Mouse (Mus musculus): ENCODE measurements around the gene Mthfd2l.

Gene Mthfd2l

DNA sequence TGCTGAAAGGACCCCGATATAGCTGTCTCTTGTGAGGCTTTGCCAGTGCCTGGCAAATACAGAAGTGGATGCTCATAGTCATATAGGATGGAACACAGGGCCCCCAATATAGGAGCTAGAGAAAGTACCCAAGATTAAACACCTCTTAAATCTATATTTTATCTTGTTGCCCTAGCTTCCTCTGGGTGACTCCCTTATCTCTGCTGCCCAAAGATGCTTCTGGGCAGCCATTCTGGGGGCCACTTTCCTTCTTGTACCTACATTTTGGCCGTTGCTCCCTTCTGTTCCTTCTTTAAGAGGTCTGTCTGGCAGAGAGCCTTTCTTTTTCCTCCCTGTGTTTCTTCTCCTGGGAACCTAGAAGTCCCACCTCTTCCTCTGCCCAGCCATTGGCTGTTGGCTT is 14.5 kb downstream of the Mthfd2l start:
- DNase-seq (ENCODE audit: low read depth, low spot score): no peak

GRCm38 (mm10) chr5:90949499-90949898 is 18.6 kb downstream of the Mthfd2l start:
- DNase-seq (ENCODE audit: low read depth, low spot score): no peak

DNA sequence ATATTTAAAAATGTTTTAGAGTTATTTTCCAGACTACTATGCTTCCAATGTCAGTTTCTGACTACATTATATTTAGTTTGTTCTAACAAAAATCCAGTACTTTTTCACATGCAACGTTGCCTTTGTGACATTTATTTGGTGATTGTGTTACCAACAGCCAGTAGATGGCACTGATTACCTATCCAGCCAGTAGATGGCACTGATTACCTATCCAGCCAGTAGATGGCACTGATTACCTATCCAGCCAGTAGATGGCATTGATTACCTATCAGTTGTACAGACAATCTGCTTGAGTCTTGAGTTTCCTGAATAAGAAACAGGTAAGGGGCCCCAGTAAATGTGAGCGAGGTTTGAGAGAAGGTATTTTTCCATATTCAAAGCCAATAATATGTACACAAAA is 20.6 kb downstream of the Mthfd2l start:
- DNase-seq (ENCODE audit: low read depth, low spot score): no peak

DNA sequence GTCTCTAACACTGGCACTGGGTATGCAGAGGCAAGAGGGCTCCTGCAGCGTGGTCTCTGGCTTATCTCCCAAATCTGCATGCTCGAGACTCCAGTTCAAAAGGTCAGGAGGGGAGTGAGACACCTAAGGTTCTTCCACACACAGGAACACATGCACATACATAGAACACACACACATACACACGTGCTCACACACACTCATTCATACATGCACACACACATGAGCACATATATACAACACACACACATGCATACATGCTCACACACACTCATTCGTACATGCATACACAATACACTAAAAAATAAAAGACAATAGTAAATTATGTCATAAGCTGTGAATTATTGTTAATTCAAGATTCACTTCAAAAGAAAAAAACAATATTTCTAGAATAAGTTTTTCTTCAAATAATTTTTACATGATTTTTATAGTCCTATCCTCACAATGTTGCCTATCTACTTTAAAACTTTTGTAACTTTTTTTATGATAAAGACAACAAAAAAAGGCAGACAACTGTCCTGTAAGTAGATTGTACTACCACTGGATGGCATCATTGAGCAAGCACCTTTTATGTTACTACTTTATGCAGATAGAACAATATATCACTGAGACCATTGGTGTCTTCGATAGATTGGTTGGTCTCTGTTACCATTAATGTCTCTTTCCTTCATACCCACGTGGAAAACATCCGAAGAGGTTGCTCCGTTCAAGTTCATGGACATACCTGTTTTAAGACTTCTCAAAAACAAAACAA is 22.0 kb downstream of the Mthfd2l start:
- DNase-seq (ENCODE audit: low read depth, low spot score): no peak

DNA sequence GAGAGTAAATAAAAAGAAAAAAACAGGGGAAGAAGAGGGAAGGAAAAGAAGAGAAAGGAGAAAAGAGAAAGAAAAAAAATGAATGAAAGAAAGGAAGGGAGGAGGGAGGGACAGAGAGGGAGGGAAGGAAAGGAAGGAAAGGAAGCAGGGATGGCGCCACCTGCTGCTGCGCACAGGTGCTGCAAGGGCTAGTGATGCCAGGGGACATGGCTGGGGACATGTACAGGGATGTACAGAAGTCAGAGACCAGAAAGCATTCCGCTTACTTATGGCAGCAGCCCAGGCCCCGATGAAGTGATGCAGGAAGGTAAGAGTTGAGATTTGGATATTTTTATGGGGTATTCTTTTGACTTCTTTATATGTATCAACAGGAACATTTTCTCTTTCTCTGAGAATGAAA is 33.4 kb downstream of the Mthfd2l start:
- DNase-seq (ENCODE audit: low read depth, low spot score): peak; percentile 9

DNA sequence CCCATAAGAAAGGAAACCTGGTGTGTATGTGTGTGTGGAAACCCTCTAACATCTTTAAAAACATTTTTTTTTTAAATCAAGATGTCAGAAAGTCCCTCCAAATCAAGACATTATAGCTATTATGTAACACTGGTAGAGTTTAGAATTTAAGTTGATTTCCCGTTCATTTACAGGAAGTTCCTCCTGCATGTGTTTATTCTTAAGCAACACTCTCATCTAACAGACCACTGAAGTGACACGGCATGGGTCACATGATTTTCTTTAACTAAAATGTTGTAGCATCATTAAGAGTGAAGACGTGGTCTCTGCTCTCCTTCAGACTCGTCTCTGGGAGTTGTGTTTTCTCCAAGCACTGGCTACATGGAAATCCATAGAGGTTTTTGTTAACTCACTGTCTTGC is 33.8 kb downstream of the Mthfd2l start:
- no peak for DNase-seq (ENCODE audit: low read depth, low spot score)

GRCm38 (mm10) chr5:90965386-90965785 is 34.5 kb downstream of the Mthfd2l start:
- DNase-seq (ENCODE audit: low read depth, low spot score): no peak

DNA sequence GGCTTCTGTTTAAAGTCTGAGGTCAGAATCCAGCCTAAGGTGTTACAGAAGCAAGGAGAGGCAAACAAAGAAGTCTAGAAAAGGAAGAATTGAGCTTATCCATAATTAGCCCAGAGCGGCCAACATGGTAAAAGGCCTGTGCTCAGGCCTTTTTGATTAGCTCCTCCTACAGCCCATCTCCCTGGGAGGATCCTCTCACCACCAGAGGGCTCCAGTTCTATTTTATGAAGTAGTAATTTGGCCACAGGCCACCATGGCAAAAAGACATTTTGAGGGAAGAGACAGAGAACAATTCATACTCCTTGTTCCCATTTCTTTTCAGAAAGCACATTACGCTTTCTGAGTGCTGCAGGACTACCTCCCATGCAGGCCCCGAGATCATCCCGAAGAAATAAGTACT is 46.3 kb downstream of the Mthfd2l start:
- peak; percentile 9 for DNase-seq (ENCODE audit: low read depth, low spot score)

- no peak for DNase-seq (ENCODE audit: low read depth, low spot score)
Observed at GRCm38 (mm10) chr5:90980297-90980696, 49.4 kb downstream of the Mthfd2l start.

GRCm38 (mm10) chr5:90987605-90988004 is 56.7 kb downstream of the Mthfd2l start:
- no peak for DNase-seq (ENCODE audit: low read depth, low spot score)

DNA sequence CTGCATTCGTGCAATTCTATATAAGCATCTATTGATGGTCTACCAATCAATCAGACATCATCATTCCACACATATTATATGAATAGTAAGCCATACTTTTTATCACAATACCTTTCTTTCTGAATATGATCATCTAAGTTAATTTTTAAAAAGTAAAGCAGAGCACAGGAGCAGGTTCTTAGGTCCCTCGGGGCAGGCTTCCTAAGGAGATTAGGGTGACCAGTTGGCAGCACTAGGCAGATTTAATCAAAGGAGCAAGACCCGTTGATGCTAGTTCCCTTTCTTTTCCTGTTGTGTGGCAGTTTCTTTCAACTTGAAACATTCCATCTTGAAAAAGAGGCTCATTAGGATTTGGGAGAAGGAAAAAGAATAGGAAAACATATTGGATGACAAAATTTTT is 57.2 kb downstream of the Mthfd2l start:
- DNase-seq (ENCODE audit: low read depth, low spot score): no peak

GRCm38 (mm10) chr5:90988592-90988991 is 57.7 kb downstream of the Mthfd2l start:
- no peak for DNase-seq (ENCODE audit: low read depth, low spot score)

DNA sequence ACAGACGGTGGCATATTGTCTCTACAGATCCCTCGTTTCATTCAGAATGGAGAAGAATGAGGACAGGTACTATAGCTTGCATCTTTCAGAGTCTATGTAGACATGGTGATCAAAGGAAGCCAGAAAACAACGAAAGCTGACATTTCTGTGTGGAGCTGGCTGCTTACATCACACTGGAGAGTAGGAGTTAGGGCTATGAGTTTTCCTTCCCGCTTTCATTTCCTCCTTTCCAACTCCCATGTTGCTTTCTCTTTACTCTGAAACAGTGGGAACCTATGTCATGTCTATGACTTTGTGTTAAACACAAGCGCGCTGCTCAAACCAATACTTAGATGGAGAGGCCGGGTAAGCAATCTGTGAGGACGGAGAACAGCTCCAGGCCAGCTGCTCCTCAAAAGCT is 69.0 kb downstream of the Mthfd2l start:
- no peak for DNase-seq (ENCODE audit: low read depth, low spot score)

DNA sequence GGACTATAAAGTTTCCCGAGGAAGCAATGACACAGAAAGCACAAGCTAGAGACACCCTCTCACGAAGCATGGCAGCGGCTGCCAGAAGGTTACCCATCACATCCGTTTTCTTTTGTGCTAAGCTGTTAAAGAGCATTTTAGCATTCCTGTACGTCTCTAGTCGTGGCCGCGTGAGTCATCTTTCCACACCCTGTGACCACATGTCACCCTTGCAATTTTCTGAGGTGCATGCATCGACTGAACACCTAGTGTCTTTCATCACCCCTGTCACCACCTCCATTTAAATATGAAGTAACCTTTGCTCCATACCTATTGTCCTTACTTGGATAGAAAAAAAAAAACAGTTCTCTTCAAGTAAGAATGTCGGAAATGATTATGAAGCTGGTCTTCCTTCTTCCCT is 84.3 kb downstream of the Mthfd2l start:
- no peak for DNase-seq (ENCODE audit: low read depth, low spot score)

DNA sequence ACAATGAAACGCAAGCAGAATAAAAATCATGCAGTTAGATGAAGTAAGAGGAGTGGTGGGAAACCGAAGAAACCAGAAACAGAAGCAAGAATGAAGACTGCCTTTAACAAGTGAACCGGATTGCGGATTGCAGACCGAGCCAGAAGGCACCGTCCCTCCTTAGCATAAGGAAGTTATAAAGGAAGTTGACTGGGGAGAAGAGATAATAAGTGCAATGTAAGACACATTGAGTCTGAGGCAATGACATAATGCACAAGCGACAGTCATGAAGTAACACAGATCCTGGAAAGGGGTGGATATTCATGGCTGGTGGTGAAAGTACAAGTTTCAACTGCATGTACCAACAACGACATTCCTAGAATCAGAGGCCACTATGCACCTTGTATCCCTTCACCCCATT is 92.2 kb downstream of the Mthfd2l start:
- DNase-seq (ENCODE audit: low read depth, low spot score): no peak

DNA sequence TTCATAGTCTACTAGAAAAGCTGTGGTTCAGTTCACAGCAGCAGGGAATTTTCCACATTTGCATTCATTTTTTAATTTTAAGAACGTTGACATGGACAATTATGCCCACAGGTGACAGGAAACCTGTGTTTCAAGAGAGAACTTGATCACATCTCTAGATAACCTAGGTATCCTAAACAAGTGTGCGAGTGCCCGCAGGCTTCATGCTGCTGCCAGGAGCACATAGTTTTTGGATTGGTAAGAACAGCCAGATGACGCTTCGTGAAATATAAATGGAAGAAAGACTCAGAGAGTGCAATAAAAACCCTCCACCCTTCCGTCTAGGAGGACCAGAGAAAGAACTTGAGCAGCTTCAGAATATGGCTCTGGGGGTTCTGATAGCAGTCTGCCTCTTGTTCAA is 96.2 kb downstream of the Mthfd2l start, which contains the start of gene Epgn:
Epgn (plus strand) TSS at position 301 of the 400 bp plus-strand sequence.
- no peak for DNase-seq (ENCODE audit: low read depth, low spot score)

- DNase-seq (ENCODE audit: low read depth, low spot score): no peak
Observed at GRCm38 (mm10) chr5:91027840-91028239, 96.9 kb downstream of the Mthfd2l start.

DNA sequence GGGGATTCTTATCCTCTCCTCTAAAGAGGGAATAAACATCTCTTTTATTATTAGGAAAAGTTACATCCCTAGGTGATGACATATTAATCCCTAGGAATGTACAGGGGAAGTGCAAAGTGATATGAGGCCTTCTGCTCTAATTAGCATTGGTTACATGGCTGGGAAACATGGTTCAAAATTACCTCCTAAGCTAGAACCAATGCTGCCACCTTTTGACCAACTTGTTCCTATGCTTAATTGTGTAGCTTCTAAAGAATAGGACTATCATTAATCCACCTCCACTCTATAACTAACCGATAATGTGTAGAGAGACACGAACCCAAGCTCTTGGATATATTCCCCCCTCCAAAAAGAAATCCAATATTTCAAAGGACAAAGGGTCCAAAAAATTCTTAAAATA is 99.7 kb downstream of the Mthfd2l start:
- DNase-seq (ENCODE audit: low read depth, low spot score): no peak

GRCm38 (mm10) chr5:91035341-91035740 is 104.4 kb downstream of the Mthfd2l start:
- peak; percentile 18 for DNase-seq (ENCODE audit: low read depth, low spot score)

- DNase-seq (ENCODE audit: low read depth, low spot score): no peak
Observed at GRCm38 (mm10) chr5:91036628-91037027, 105.7 kb downstream of the Mthfd2l start.

DNA sequence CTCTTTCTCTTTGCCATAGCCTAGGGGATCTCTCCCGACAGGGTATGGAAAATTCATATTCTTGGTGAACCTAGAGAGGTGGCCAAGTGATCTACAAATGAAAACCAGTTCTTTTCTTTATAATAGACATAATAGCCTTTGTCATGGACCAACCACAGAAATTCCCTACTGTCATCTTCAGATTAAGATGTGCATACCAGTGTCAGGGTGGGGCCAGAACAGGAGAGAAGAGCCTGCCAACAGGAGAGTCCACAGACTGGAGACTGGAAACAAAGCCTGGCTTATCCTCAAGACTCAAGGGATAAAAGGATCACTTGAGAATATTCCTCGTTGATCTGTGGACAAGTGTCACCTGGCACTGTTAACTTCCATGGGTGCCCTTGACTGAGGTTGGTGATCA is 106.8 kb downstream of the Mthfd2l start:
- no peak for DNase-seq (ENCODE audit: low read depth, low spot score)

- peak; percentile 58 for DNase-seq (ENCODE audit: low read depth, low spot score)
Observed at GRCm38 (mm10) chr5:91038547-91038946, 107.6 kb downstream of the Mthfd2l start.

DNA sequence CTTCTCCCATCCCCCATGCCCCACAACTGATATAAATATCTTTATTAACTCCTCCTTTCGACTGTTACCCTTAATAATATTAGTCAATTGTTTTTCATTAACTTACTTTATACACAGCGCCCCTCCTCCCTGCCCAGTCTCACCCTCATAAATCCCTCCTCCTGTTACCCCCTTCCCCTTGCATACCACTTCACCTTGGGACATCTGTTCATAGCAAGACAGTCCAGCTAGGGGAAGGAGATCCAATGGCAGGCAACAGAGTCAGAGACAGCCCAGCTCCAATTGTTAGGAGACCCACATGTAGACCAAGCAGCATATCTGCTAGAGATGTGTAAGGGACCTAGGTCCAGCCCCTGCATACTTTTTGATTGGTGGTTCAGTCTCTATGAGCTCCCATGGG is 108.0 kb downstream of the Mthfd2l start:
- DNase-seq (ENCODE audit: low read depth, low spot score): no peak

DNA sequence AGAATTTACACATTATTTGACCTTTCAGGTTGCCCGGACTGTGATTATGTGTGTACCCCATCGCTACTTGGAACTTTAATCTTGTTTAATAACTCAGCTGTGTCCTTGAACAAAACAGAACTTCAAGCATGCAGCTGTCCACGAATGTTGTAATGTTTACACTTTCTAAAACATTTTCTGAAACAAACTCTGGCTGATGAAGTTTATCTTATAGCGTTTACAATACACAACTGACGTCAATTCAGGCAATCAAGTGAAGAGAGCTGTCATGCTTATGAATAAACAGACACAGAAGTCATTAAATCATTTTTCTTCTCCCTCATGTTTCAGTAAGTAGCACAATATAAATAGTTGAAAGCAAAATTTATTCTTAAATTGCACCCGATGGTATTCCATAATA is 117.1 kb downstream of the Mthfd2l start:
- no peak for DNase-seq (ENCODE audit: low read depth, low spot score)

Data from WW6 (cell line).